Mouse (Mus musculus): ENCODE measurements around the gene Kctd15.

Kctd15 gene

GRCm38 (mm10) chr7:34618141-34618890 lies 38.2 kb downstream of the Kctd15 start:
- DNase-seq, result no peak

- no peak for DNase-seq
Measured at GRCm38 (mm10) chr7:34616275-34616674, 40.3 kb downstream of the Kctd15 start.

- DNase-seq, result no peak
Measured at GRCm38 (mm10) chr7:34610445-34610844, 46.1 kb downstream of the Kctd15 start.

GRCm38 (mm10) chr7:34607334-34607970 lies 49.1 kb downstream of the Kctd15 start:
- DNase-seq, result no peak

GRCm38 (mm10) chr7:34606729-34607128 lies 49.8 kb downstream of the Kctd15 start:
- DNase-seq, result no peak

- DNase-seq, result no peak
Measured at GRCm38 (mm10) chr7:34606051-34606450, 50.5 kb downstream of the Kctd15 start.

- DNase-seq, result no peak
Measured at GRCm38 (mm10) chr7:34598576-34598975, 58.0 kb downstream of the Kctd15 start.

- DNase-seq, result no peak
Measured at GRCm38 (mm10) chr7:34597986-34598385, 58.5 kb downstream of the Kctd15 start.

GRCm38 (mm10) chr7:34596531-34597235 lies 59.8 kb downstream of the Kctd15 start:
- DNase-seq, result no peak

GRCm38 (mm10) chr7:34595307-34595565 lies 61.3 kb downstream of the Kctd15 start:
- no peak for DNase-seq

- no peak for DNase-seq
Measured at GRCm38 (mm10) chr7:34594501-34595306, 61.8 kb downstream of the Kctd15 start.

GRCm38 (mm10) chr7:34590711-34591110 lies 65.8 kb downstream of the Kctd15 start:
- DNase-seq, result no peak
